Mouse (Mus musculus): Measurements from ENCODE around the gene Caly.
A peak's percentile ranks its signal among the peaks of the same experiment; 100 is the strongest.

Gene Caly

DNA sequence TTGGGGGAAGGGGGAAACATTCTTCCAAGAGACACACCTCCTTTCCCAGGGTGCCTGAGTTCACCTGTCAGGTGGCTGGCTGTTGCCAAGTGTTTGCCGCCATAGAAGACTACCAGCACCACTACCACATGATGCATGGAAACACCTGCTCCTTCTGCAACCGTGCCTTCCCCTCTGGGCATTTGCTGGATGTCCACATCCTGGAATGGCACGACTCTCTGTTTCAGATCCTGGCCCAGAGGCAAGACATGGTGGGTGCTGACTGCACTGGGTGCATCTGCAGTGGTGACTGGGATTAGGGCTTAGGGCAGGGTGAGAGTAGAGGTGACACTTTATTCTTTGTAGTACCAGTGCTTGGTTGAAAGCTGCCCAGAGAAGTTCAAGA is 45.2 kb downstream of the Caly start:
- DNase-seq (ENCODE audit: low spot score) = no peak

DNA sequence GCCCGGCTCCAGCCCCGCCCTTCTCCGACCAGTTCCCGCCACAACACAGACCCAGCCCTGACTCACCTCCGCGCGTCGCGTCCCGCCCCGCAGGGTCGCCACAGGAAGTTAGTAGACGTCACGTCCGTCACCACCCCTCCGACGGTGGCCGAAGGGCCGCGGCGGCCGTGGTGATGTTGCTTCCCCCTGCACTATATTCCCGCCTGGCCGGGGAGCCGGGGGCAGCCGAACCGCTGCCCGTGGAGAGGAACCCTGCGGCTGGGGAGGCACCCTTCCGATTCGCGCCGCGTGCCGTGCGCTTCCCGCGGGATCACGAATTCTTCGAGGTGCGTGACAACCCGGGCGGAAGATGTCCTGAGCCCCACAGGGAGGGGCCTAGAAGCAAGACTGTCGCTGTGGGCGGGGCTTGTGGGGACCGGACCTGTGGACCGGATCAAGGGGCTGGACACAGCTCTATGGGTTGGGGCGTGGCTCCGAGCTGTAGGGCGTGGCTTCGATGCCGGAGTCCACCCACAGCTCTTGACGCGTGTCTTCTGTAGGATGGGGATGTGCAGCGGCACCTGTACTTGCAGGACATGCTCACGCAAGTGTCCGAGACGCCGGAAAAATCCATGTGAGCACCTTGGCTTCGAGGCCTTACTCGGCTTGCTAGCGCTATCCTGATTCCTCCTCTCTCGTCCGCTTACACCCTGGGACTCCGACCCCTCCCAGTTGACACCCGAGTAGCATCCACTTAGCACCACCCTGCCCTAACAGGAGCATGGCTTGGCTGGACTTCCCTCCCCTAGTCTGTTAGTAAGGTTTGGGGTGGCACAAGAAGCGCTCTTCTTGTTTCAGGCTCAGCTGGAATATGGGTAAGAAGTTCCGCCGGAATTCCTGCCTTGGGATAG is 45.8 kb downstream of the Caly start, which contains the start of the genes Zfp511 and Tubgcp2:
Gene Zfp511, plus strand, starts transcription at position 111 of the 890 bp plus-strand sequence.
Gene Tubgcp2, minus strand, starts transcription at position 389 of the 890 bp plus-strand sequence.
- peak; percentile 84 for DNase-seq (ENCODE audit: low spot score)

DNA sequence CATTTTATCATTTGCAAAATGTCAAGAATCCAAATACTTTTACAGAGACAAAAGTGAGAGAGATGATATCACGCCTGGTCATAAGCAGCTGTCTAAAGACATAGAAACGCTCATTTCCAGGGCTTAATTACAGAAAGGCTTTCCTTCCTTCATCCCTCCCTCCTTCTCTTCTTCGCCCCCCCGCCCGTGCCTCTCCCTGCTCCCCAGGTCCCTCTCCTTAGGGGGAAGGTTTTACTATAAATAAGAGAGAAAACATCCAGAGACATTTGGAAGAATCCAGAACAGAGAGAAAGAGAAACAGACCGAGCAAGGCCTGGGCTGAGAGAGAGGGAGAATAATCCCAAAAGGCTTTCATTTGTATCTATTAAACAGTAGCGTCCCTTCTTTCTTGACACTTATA is 46.9 kb downstream of the Caly start:
- no peak for DNase-seq (ENCODE audit: low spot score)

DNA sequence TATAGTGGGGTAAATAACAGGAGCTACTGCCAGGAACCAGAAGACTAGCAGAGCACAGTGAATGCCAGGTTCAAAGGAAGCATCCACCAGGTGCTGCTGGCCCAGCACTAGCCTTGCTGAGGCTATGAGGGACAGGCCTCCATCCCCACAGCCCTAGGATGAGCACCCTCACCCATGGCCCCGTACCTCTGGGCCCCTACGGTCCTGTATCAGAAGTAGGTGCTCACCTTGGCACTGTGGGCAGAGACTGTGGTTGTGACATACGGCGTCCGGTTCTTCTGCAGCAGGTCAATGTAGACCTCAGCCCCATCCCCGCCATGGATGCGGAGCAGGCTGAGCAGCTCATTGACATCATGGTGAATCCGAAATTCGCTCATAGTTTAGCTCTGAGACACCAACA is 49.0 kb downstream of the Caly start:
- DNase-seq (ENCODE audit: low spot score) = no peak

DNA sequence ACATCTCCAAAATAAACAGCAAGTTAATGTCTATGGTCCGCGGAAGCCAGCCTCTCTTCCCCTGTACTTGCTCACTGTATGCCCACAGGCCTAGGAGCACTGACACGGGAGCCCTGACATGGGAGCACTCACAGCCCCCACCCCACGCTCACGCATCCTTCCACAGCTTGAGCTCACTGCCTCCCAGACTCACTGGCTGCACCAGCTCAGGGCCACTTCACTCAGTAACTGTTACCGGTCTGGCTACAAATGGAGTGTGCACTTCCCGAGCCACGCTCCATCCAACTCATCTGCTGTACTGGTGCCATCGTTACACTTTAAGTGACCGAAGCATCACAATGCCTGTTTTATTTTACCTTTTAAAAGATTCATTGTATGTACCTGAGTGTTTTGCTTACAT is 50.0 kb downstream of the Caly start:
- DNase-seq (ENCODE audit: low spot score) = no peak

DNA sequence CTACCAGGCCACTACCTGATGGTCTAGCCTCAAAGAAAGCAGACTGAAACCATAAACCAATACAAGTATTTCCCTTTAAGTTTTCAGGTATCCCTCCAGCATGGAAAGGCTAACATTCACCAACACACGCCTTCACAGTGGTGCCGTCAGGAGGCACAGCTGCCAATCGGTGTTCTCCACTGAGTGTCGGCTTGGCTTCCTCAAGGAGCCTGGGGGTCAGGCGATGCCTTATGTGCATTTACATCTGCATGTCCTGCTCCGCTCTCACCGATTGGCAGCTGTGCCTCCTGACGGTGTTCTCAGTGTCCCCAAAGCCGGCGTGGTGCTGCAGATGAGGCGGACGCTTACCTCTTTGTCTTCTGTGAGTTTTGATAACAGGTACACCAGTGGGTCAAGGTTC is 50.6 kb downstream of the Caly start:
- no peak for DNase-seq (ENCODE audit: low spot score)

Measured in ovary, postnatal 10 days (tissue).